Comparison of ENCODE assay signal across 8 mouse cellular contexts in the genomic region with DNA sequence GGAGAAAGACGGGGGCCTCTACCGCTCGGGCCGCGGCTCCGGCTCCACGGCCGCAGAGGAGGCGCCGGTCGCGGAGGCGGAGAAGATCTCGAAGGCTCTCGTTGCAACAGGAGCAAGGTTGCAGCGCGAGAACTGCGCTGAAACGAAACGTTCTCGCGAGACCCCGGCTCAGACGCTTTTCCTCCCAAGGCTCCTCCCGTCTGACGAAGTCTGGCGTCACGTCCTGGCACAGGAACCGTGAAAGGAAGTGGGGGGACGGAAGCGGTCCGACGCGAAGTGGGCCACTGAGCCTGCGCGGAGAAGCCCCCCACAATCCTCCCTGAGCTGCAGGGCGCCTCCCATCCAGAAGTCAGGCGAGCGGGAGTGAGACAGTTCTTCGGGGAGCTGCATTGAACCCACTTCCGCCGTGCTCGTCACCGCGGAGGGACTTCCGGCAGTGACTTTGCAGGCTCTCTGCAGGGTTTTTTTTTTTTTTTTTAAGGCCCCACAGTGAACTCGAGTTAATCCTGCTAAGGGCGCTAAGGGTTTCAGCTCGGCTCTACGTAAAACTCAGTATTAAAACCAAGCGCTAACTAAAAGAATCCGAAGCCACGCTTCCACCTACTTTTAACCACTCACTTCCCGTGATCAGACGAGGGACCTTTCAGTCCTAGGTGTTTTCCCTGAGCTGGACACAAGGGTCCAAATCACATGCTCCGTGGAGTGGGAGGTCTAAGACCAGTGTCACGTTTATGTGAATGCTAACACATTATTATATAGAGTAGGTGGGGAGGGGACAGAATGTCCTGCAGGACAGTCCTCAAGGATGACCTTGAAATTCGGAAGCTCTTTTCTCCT. TPM values are rescaled to one million over a fixed set of nuclear protein-coding genes. Genes with fewer than 3 reads are reported as not detected.
DNase-seq lines count a peak whose midpoint lies in the region; ATAC-seq lines count a peak whose summit lies in the region.

A gene (minus strand): TSS at position 128 of the 837 bp plus-strand sequence.

- peaks cover 12% of the 10 kb centered on the region for H3K36me3 ChIP-seq in heart, embryonic 13.5 days
- peaks cover 25% of the 10 kb centered on the region for H3K36me3 ChIP-seq in liver, embryonic 12.5 days
- no peaks in the 10 kb centered on the region for H3K36me3 ChIP-seq in stomach, embryonic 15.5 days

- H3K9me3 ChIP-seq in heart, embryonic 13.5 days: no peaks in the 10 kb centered on the region
- no peaks in the 10 kb centered on the region for H3K9me3 ChIP-seq in liver, embryonic 12.5 days (replicated peaks)
- H3K9me3 ChIP-seq in stomach, embryonic 15.5 days: no peaks in the 10 kb centered on the region

- WGBS in heart, embryonic 13.5 days: under 1% methylated on average over 58 of the region's 58 CpGs
- WGBS in liver, embryonic 12.5 days (ENCODE audit: insufficient replicate concordance): 1% methylated on average over 58 of the region's 58 CpGs
- under 1% methylated on average over 58 of the region's 58 CpGs for WGBS in stomach, embryonic 15.5 days

- peak within 1 kb of the TSS; percentile 75 for H3K4me3 ChIP-seq in brown adipose tissue, adult 24 weeks (ENCODE audit: insufficient read depth, low read depth, low read length)
- peak within 1 kb of the TSS; percentile 98 for H3K4me3 ChIP-seq in heart, embryonic 13.5 days
- H3K4me3 ChIP-seq in liver, embryonic 12.5 days: peak within 1 kb of the TSS; percentile 100
- H3K4me3 ChIP-seq in stomach, embryonic 15.5 days (replicated peaks): peak within 1 kb of the TSS; percentile 98

- peak within 1 kb of the TSS; percentile 97 for H3K9ac ChIP-seq in heart, embryonic 13.5 days
- H3K9ac ChIP-seq in liver, embryonic 12.5 days: peak within 1 kb of the TSS; percentile 100
- H3K9ac ChIP-seq in stomach, embryonic 15.5 days: peak within 1 kb of the TSS; percentile 98

- H3K27ac ChIP-seq in brown adipose tissue, adult 24 weeks (replicated peaks; ENCODE audit: low read depth, low read length): peak within 1 kb of the TSS; percentile 96
- peak within 1 kb of the TSS; percentile 99 for H3K27ac ChIP-seq in heart, embryonic 13.5 days (replicated peaks)
- peak within 1 kb of the TSS; percentile 98 for H3K27ac ChIP-seq in liver, embryonic 12.5 days
- H3K27ac ChIP-seq in stomach, embryonic 15.5 days: peak within 1 kb of the TSS; percentile 97

- ATAC-seq in heart, embryonic 13.5 days (ENCODE audit: extremely low read depth, insufficient number of reproducible peaks, low FRiP score, low TSS enrichment): peak; percentile 88
- peak; percentile 94 for ATAC-seq in liver, embryonic 12.5 days
- peak; percentile 96 for ATAC-seq in stomach, embryonic 15.5 days (ENCODE audit: insufficient read depth, low FRiP score, low read depth)

- peak within 1 kb of the TSS; percentile 86 for H3K4me2 ChIP-seq in heart, embryonic 13.5 days
- H3K4me2 ChIP-seq in liver, embryonic 12.5 days: peak within 1 kb of the TSS; percentile 89
- peak within 1 kb of the TSS; percentile 62 for H3K4me2 ChIP-seq in stomach, embryonic 15.5 days

- DNase-seq in CD4-positive, CD25-positive, alpha-beta regulatory T cell, adult 2 months (ENCODE audit: low read depth, low spot score): peak; percentile 100
- DNase-seq in fat pad, adult 2 months (ENCODE audit: extremely low read depth, low read depth, low spot score): peak; percentile 67
- peak; percentile 100 for DNase-seq in kidney, postnatal 10 days
- peak; percentile 97 to 98 for DNase-seq in natural killer cell, adult 2 months (ENCODE audit: low spot score in 2 of 2)

- peaks cover 7% of the 10 kb centered on the region; the same call in 1 of the 2 replicates for H3K4me1 ChIP-seq in brown adipose tissue, adult 24 weeks (ENCODE audit: control insufficient read depth, insufficient read depth, insufficient read length, low read length)
- peaks cover 42% of the 10 kb centered on the region for H3K4me1 ChIP-seq in heart, embryonic 13.5 days
- peaks cover 46% of the 10 kb centered on the region for H3K4me1 ChIP-seq in liver, embryonic 12.5 days
- peaks cover 12% of the 10 kb centered on the region for H3K4me1 ChIP-seq in stomach, embryonic 15.5 days

- H3K27me3 ChIP-seq in heart, embryonic 13.5 days (replicated peaks): no peaks in the 10 kb centered on the region
- H3K27me3 ChIP-seq in liver, embryonic 12.5 days (replicated peaks): no peaks in the 10 kb centered on the region
- no peaks in the 10 kb centered on the region for H3K27me3 ChIP-seq in stomach, embryonic 15.5 days (replicated peaks)

RNA-seq across cellular contexts. Expression of the gene that starts here (rescaled TPM):
- polyA plus RNA-seq in brown adipose tissue, adult 24 weeks (2012; ENCODE audit: insufficient read depth, insufficient read length, missing spikeins): 119 and 138 TPM in 2 replicates
- 61.3 and 63.2 TPM in 2 replicates for polyA plus RNA-seq in heart, embryonic 13.5 days (2015; fragmentation: Nextera tagmentation; extraction: Ambion mirVana)
- polyA plus RNA-seq in liver, embryonic 12.5 days (2016; fragmentation: Nextera tagmentation; extraction: Ambion mirVana): 101 and 103 TPM in 2 replicates
- 93.4 and 96.0 TPM in 2 replicates for polyA plus RNA-seq in stomach, embryonic 15.5 days (2015; fragmentation: Nextera tagmentation; extraction: Ambion mirVana)

Comparison
In these comparisons a context has a peak if more than half of its experiments do, and no peak if none do; other contexts are left out.
1. Peak in every context shown above with its lines: DNase-seq, ATAC-seq, H3K4me3 ChIP-seq and H3K27ac ChIP-seq.